Mouse (Mus musculus) C2C12 (cell line): ENCODE results near the gene Hecw2. TPM values are rescaled to one million over a fixed set of nuclear protein-coding genes. Genes with fewer than 3 reads are reported as not detected.
A peak's percentile ranks its signal among the peaks of the same experiment; 100 is the strongest.

ENCODE experiments used
- H3K27me3 ChIP-seq: one replicate; pipeline ENCODE4 v1.6.1; 2011; ENCODE audit not compliant: control insufficient read depth, insufficient read depth, insufficient read length
- H3K36me3 ChIP-seq: one replicate; pipeline ENCODE4 v1.6.1; 2011; ENCODE audit not compliant: control insufficient read depth, insufficient read depth
- H3K4me3 ChIP-seq: one replicate; pipeline ENCODE4 v1.5.1; 2011; ENCODE audit warnings: mild to moderate bottlenecking, control low read depth; ENCODE audit not compliant: poor library complexity, insufficient read depth, severe bottlenecking
- H3K79me2 ChIP-seq: one replicate; pipeline ENCODE4 v1.6.1; 2011; ENCODE audit not compliant: control insufficient read depth, insufficient read depth
- H3K79me3 ChIP-seq: one replicate; pipeline ENCODE4 v1.6.1; 2011; ENCODE audit warnings: low read depth, control low read depth
- H3ac ChIP-seq: one replicate; pipeline ENCODE3; 2011; ENCODE audit warnings: low read depth; ENCODE audit not compliant: control insufficient read depth, insufficient read length
- CEBPB ChIP-seq: IDR thresholded peaks from one replicate; pipeline ENCODE4 v1.6.1; 2011; ENCODE audit warnings: low read depth, mild to moderate bottlenecking, control low read depth, moderate library complexity
- CTCF ChIP-seq: IDR thresholded peaks from one replicate; pipeline ENCODE4 v1.5.1; 2011; ENCODE audit not compliant: control insufficient read depth, insufficient read depth, insufficient read length
- FOSL1 ChIP-seq: IDR thresholded peaks from one replicate; pipeline ENCODE4 v1.8.0; 2011; ENCODE audit warnings: mild to moderate bottlenecking, low read length; ENCODE audit not compliant: poor library complexity, insufficient read depth, severe bottlenecking
- MAX ChIP-seq: IDR thresholded peaks from one replicate; pipeline ENCODE4 v1.6.1; 2011; ENCODE audit warnings: mild to moderate bottlenecking, control low read depth
- MYOD1 ChIP-seq: IDR thresholded peaks from one replicate; pipeline ENCODE4 v1.6.1; 2011; ENCODE audit warnings: low read depth; ENCODE audit not compliant: control insufficient read depth, insufficient read length
- MYOG ChIP-seq: IDR thresholded peaks from one replicate; pipeline ENCODE4 v1.6.1; 2011; ENCODE audit not compliant: control insufficient read depth, insufficient read length; ENCODE audit errors: extremely low read depth
- USF1 ChIP-seq: IDR thresholded peaks from one replicate; pipeline ENCODE4 v1.6.1; 2011; ENCODE audit warnings: low read depth, mild to moderate bottlenecking, control low read depth, moderate library complexity
- microRNA-seq: library from miRNA; unstranded; fragments of <30 nt; microRNA quantifications from one replicate; pipeline ENCODE4, GENCODE M21; 2019; ENCODE audit warnings: borderline microRNAs expressed
- polyA plus RNA-seq: library from polyadenylated mRNA; unstranded; fragments of >200 nt; fragmentation: generic; extraction: Trizol; gene quantifications from one replicate; pipeline ENCODE4 v1.2.1, GENCODE M21; 2012; ENCODE audit warnings: missing spikeins

Gene Hecw2
- polyA plus RNA-seq, 1 experiment, result 1.2 TPM

- H3K4me3 ChIP-seq, result no peak overlapping the region
- no peak overlapping the region for H3ac ChIP-seq
- peaks cover 51% of the 10 kb centered on the region for H3K79me3 ChIP-seq
- TF ChIP-seq MYOD1 (no peak), CEBPB (no peak), FOSL1 (no peak), CTCF (no peak), MAX (no peak), USF1 (no peak), MYOG (no peak)
- H3K79me2 ChIP-seq, result peaks cover 80% of the 10 kb centered on the region
- peaks cover 11% of the 10 kb centered on the region for H3K36me3 ChIP-seq
- H3K27me3 ChIP-seq, result no peaks in the 10 kb centered on the region
These were observed 420.4 kb downstream of the Hecw2 start for GRCm38 (mm10) chr1:53774571-53774970.

- peaks cover 15% of the 10 kb centered on the region for H3K36me3 ChIP-seq
- peaks cover 74% of the 10 kb centered on the region for H3K79me2 ChIP-seq
- H3K4me3 ChIP-seq, result no peak overlapping the region
- no peaks in the 10 kb centered on the region for H3K27me3 ChIP-seq
- TF ChIP-seq USF1 (no peak), CEBPB (peak; percentile 7)
- H3ac ChIP-seq, result no peak overlapping the region
- peaks cover 49% of the 10 kb centered on the region for H3K79me3 ChIP-seq
These were observed 421.0 kb downstream of the Hecw2 start for GRCm38 (mm10) chr1:53773994-53774393.

DNA sequence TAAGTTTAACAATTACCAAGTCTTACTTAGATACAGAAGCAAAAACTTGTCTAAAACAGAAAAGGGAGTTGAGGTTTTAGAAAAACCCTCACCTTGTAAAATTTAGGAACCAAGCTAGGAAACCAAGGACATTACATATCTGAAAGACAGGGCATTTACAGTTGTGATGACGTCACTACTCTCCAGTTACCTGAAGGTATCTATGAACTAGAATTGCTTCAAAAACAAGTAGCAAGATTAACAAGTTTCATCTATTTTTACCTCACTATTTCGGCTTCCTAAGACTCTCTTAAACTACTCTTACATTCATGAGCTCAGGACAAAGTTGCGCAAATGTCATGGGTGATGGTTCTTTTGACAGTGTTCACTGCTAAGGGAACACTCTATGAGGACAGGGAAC lies 422.0 kb downstream of the Hecw2 start:
- H3ac ChIP-seq, result no peak overlapping the region
- no peaks in the 10 kb centered on the region for H3K27me3 ChIP-seq
- H3K36me3 ChIP-seq, result peaks cover 18% of the 10 kb centered on the region
- H3K4me3 ChIP-seq, result no peak overlapping the region
- peaks cover 64% of the 10 kb centered on the region for H3K79me2 ChIP-seq
- peaks cover 39% of the 10 kb centered on the region for H3K79me3 ChIP-seq
- no peak for TF ChIP-seq MAX
- no peak for TF ChIP-seq FOSL1
- TF ChIP-seq USF1, result no peak
- TF ChIP-seq CTCF, result no peak
- TF ChIP-seq CEBPB, result no peak
- TF ChIP-seq MYOD1, result no peak

DNA sequence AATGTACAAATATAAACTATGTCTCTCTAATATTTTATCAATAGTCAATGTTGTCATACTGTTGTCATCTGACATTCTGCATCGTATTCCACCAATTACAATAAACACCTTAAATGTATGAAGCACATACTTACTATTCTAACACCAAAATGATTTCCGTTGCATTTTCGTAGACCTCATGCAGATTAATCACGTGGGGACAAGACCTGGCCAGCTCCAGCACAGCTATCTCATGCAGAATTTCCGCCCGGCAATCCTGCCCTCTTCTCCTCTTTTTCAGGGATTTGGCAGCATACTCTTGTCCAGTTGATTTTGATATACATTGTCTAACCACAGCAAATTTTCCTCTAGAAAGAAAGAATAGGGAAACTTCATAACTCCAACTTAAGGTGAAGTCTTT lies 423.5 kb downstream of the Hecw2 start:
- H3K79me3 ChIP-seq, result peaks cover 27% of the 10 kb centered on the region
- H3K27me3 ChIP-seq, result no peaks in the 10 kb centered on the region
- no peak overlapping the region for H3K4me3 ChIP-seq
- peaks cover 28% of the 10 kb centered on the region for H3K36me3 ChIP-seq
- no peak overlapping the region for H3ac ChIP-seq
- TF ChIP-seq CEBPB, result no peak
- no peak for TF ChIP-seq MYOD1
- no peak for TF ChIP-seq FOSL1
- TF ChIP-seq MAX, result no peak
- no peak for TF ChIP-seq CTCF
- TF ChIP-seq USF1, result no peak
- peaks cover 49% of the 10 kb centered on the region for H3K79me2 ChIP-seq

- Histone ChIP-seq H3K27me3 (no peaks in the 10 kb centered on the region), H3K36me3 (peaks cover 52% of the 10 kb centered on the region), H3K79me3 (peaks cover 1% of the 10 kb centered on the region), H3ac (no peak overlapping the region), H3K4me3 (no peak overlapping the region), H3K79me2 (no peaks in the 10 kb centered on the region)
- TF ChIP-seq CTCF (no peak), MYOG (no peak), FOSL1 (no peak), USF1 (no peak), CEBPB (no peak), MYOD1 (no peak), MAX (no peak)
These were observed 428.9 kb downstream of the Hecw2 start for GRCm38 (mm10) chr1:53766112-53766511.

DNA sequence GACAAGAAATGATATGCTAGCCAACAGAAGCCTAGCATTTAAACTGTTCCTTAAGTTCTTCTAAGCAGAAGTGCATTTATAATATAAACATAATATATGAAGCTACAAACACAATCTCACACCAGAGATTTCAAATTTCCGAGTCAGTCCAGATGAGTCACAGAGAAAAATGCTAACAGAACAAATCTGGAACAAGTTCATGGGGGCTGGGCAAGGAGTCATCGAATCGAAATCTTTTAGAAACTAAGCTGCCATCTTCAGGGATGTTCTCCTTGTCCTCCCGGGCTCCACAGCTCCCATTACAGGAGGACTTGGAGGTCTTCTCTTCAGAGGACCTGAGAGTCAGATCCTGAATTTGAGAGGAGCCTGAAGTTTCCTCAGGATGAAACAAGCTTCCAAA lies 437.7 kb downstream of the Hecw2 start:
- Histone ChIP-seq H3K36me3 (peaks cover 63% of the 10 kb centered on the region), H3K79me2 (no peaks in the 10 kb centered on the region), H3K4me3 (no peak overlapping the region), H3ac (no peak overlapping the region), H3K79me3 (no peaks in the 10 kb centered on the region), H3K27me3 (no peaks in the 10 kb centered on the region)
- TF ChIP-seq CTCF, result no peak
- no peak for TF ChIP-seq USF1
- TF ChIP-seq MYOD1, result no peak
- TF ChIP-seq MAX, result no peak
- no peak for TF ChIP-seq MYOG
- no peak for TF ChIP-seq CEBPB
- no peak for TF ChIP-seq FOSL1

Small RNA genes lying within 50 kb of the gene (microRNA-seq; reads per million reads assigned to microRNA genes)
- gene Mir7681, result not detected

Other genes with a start within 250 kb of the Hecw2 start
- gene Ccdc150, start 55.5 kb upstream of the Hecw2 start, polyA plus RNA-seq, result 0.06 TPM
- gene Gtf3c3, start 243.8 kb upstream of the Hecw2 start, polyA plus RNA-seq, result 4.9 TPM